Mouse (Mus musculus) T-helper 17 cell (primary cell): ENCODE measurements around the gene Crmp1.

Experiments used
- in situ Hi-C, 2 experiments: fragments of 300-600 bp; cut with MboI, MseI; formaldehyde crosslinking; loops; 1 replicate in 1 of 2; 2 replicates in 1 of 2; pipeline ENCODE4 v1.15.1; 2025; ENCODE audit warnings: high pct_unique_total_duplicates in 2 of 2

Gene Crmp1

GRCm38 (mm10) chr5:37296717-37297116, 55.0 kb downstream of the Crmp1 start:
- in situ Hi-C loops: no loop called here

- in situ Hi-C loops: no loop called here
Measured at GRCm38 (mm10) chr5:37298370-37298769, 56.6 kb downstream of the Crmp1 start.

GRCm38 (mm10) chr5:37310026-37310425, 68.3 kb downstream of the Crmp1 start:
- in situ Hi-C loops: no loop called here

- in situ Hi-C loops: no loop called here
Measured at GRCm38 (mm10) chr5:37312980-37313722, 71.4 kb downstream of the Crmp1 start.

DNA sequence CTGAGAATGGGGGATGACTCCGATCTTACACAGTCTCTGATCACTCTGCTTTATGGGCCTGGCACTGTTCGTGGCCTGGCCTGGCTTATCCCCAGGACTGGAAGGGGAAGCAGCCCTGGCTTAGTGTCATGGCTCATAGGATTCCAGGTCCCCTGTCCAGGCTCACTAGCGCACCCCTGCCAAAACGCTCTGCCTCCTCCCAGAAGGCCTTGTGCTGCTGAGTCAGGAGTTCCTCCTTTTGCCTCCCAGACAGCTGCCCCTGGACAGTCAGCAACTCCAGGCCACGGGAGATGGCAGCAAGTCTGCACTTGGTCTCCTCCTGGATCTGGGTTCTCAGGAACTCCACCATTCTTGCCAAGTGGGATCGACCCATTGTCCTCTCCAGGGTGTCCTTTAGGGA, 77.0 kb downstream of the Crmp1 start:
- in situ Hi-C loops: no loop called here

DNA sequence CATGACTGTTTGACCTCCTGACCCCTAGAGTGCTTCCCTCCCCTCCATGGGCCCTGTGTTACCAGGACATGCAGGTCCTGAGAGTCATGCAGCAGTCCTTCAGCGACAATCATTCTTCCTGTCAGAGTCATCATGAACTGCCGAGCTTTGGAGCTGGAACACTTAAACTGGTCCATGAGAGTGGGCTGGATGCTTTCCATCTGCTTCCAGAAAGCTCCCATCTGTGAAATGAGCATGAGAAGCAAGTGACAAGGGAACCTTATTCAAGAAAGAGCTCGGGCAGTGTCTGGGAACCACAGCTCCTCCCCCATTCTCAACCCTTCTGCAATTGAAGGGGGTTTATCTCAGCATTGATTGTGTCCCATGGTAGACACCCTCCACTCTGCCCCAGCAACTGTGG, 78.4 kb downstream of the Crmp1 start:
- in situ Hi-C loops: no loop called here

GRCm38 (mm10) chr5:37320761-37321160, 79.0 kb downstream of the Crmp1 start:
- in situ Hi-C loops: no loop called here

DNA sequence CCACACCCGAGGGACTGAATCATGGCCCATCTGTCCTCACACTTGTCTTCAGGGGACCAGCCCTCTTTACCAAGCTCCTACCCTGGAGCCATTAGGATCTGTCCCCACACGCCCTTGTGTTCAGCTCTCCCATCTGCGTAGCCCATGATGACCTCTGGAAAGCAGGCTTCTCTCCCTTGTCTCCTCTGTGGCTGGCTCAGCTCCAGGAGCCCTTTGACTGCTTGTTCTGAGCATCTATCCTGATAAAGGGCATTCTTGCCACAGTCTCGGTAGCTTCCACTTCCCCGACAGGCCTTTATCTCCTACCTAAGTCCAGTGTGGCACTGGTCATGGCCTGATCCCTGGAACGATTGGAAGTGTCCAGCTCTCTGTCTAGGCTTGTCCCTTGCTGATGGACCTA, 84.9 kb downstream of the Crmp1 start:
- in situ Hi-C loops: no loop called here

DNA sequence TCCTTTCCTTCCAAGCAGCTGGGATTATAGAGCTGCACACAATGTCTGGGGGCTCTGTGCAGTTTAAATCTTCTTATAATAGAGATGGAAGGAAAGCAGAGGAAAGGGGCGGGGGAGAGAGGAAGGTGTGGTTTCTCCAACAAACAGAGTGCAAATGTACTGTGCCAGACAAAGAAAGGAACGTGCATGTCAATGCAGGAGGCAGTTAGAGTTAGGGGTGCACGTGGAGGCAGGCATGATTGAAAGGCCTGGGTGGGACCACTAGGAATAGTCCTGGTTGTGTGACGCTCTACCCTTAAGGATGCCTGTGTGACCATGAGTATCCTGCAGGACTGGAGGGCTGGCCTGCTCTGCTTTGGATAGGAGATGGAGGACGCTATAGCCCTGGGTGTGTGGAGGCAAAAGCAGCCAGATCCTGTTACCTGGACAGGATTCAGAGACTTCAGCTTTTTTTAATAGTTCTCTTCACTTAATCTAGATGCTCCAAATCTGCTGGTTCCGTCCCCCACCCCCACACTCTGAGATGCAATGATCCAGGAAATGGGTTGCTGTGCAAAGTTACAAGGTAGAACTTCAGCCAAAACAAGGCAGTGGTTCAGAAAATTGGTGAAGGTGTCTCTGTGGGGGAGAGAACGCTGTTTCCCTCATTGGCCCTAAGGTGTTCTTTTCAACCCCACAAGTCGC, 88.9 kb downstream of the Crmp1 start:
- in situ Hi-C loops: no loop called here

GRCm38 (mm10) chr5:37331133-37331505, 89.4 kb downstream of the Crmp1 start:
- in situ Hi-C loops: no loop called here

- in situ Hi-C loops: no loop called here
Measured at GRCm38 (mm10) chr5:37332066-37332465, 90.3 kb downstream of the Crmp1 start.

DNA sequence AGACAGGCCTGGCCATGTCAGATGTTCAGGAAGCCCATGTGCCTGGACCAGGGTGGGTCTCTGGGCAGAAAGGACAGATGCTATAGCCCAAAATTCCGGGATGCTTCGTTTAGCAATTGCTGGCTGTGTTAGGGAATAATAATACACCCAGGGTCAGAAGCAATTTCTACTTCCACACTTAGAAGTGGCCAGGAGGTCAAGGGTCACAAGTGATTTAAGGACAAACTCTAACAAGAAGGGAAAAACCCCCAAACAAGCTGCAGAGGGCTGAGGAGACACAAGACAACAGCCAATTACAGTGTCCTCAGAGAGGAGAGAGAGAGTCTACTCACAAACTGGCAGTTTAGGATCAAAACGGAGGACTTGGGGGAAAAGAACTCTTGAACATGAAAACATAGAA, 93.3 kb downstream of the Crmp1 start:
- in situ Hi-C loops: no loop called here

DNA sequence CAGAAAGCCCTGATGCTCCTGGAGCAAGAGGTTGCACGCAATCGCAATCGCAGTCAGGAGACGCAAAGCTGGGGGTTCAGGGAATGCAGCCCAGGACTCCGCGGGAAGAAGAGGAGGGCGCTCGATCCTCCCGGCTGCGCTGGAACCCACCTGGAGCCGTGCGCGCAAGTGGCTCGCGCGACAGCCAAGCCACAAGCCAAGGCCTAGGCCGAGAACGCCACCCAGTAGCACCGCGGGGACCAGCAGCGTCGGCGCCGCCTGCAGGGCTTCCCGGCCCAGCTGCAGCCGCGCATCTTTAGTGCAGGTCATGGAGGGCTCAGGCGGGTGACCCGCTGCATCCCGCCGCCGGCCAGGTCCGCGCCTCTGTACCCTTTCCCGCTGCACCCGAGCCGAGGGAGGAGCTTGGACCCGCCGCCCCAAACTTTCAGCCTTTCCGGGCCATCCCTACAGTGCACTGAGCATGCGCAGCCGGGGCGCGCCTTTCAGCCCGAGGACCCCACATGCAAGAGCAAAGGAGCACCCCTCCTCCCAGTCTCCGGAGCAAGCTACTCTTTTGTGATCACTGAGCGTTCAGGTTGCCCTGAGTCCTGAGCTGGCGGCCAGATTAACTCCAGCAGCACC, 94.9 kb downstream of the Crmp1 start, which contains the start of gene Evc:
Gene Evc (minus strand): TSS at position 410 of the 621 bp plus-strand sequence.
- in situ Hi-C loops: no loop called here

DNA sequence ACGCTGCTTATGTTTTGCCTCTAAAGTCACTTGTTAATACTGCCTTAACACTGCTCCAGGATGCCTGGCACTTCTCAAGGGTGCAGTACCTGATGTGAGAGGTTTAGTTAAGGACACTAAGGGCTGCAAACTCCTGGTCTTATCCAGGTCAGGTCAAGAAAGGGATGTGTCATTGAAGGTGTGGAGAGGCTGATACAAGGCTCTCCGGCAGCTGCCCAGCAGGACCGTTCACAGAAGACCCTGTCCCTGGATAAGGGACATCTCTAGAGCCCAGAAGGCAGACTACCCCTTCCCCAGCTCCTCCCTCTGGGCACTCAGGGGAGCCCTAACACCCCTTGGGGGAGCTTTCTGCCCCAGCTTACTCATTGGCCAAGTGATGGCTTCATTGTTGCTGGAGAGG, 96.0 kb downstream of the Crmp1 start:
- in situ Hi-C loops: no loop called here

DNA sequence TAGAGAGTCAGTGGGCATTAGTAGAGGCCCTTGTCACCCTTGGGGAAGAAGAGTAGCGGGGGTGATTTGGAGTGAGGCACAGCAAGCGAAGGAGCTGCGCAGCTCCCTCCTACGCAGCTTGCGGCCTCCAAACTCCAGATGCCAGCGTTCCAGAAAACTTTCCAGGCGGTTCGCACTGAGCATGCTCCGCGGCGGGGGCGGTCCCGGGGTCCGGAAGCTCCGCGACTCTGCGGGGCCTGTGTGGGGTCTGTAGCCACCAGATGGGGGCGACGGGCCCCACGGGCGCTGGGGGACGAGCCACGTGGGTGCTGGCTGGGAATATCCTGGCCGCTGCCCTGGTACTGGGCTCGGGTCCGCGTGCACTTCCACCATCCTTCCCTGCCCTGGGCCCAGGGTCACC, 96.5 kb downstream of the Crmp1 start, which contains the start of gene Evc2:
Gene Evc2 (plus strand): TSS at position 212 of the 400 bp plus-strand sequence.
- in situ Hi-C loops: no loop called here
